Mouse (Mus musculus): ENCODE results near the gene Gsdme.

- TF ChIP-seq CTCF (IDR thresholded peaks at IDR 0.05; ENCODE audit: low read depth), result no peak
- no peak for TF ChIP-seq EP300 (IDR thresholded peaks at IDR 0.05; ENCODE audit: low read depth)
These were observed 43.0 kb upstream of the Gsdme start for GRCm38 (mm10) chr6:50306625-50307024.

Measured in liver, embryonic 14.5 days (tissue).